Mouse (Mus musculus) fat pad, adult 2 months (tissue): ENCODE measurements around the gene Gm37596.
"Not testable (repeated sequence)": the region's sequence is repeated elsewhere in the genome, so short reads cannot be mapped to it uniquely, and the experiment has no call there.

Experiments used
- DNase-seq: peaks from one replicate; pipeline ENCODE4 v3.0.0-alpha.2; 2011; ENCODE audit warnings: low read depth, low spot score; ENCODE audit errors: extremely low read depth

Gene Gm37596

GRCm38 (mm10) chr3:93692970-93693369, at the start of gene Gm37596:
Gm37596 (minus strand) TSS chr3:93693070.
- not testable (repeated sequence) for DNase-seq

GRCm38 (mm10) chr3:93708969-93709637, 16.2 kb upstream of the Gm37596 start:
- not testable (repeated sequence) for DNase-seq

GRCm38 (mm10) chr3:93676210-93676609, 16.7 kb downstream of the Gm37596 start, which contains the start of gene Tdpoz1:
Tdpoz1 (minus strand) TSS chr3:93676310.
- not testable (repeated sequence) for DNase-seq

- DNase-seq = not testable (repeated sequence)
These were observed 21.9 kb downstream of the Gm37596 start for GRCm38 (mm10) chr3:93670805-93671503.

- no peak for DNase-seq
These were observed 38.6 kb downstream of the Gm37596 start for GRCm38 (mm10) chr3:93654260-93654659.

GRCm38 (mm10) chr3:93652586-93652985, 40.3 kb downstream of the Gm37596 start, which contains the start of gene Tdpoz2:
Tdpoz2 (minus strand) TSS chr3:93652686.
- no peak for DNase-seq
